Mouse (Mus musculus) lung, adult 2 months (tissue): Measurements from ENCODE around the gene Olfr1065.
"Not testable (repeated sequence)": the region's sequence is repeated elsewhere in the genome, so short reads cannot be mapped to it uniquely, and the experiment has no call there.

Experiments used
- CTCF ChIP-seq: fragments of 200-500 bp; IDR thresholded peaks from 2 replicates; pipeline ENCODE4 v1.5.1; 2011; ENCODE audit warnings: mild to moderate bottlenecking, low read length, control low read depth; ENCODE audit not compliant: insufficient read depth
- POLR2A ChIP-seq: fragments of 200-500 bp; IDR thresholded peaks from 2 replicates; pipeline ENCODE4 v1.6.1; 2011; ENCODE audit warnings: low read depth, mild to moderate bottlenecking, control low read depth, low read length, borderline replicate concordance; ENCODE audit errors: extremely low read depth

GRCm38 (mm10) chr2:86426649-86427048 lies 23.7 kb downstream of the Olfr1065 start, which contains the start of gene Olfr1062:
- not testable (repeated sequence) for TF ChIP-seq CTCF, POLR2A
